Mouse (Mus musculus) urinary bladder, postnatal 4 days (tissue): ENCODE measurements around the gene Emilin3.

Experiments used
- DNase-seq, 2 experiments: peaks; one replicate each; pipeline ENCODE4 v3.0.0; 2021 to 2022; ENCODE audit warnings: low spot score in 2 of 2

Gene Emilin3

GRCm38 (mm10) chr2:160916714-160917113 lies 4.6 kb upstream of the Emilin3 start:
- DNase-seq: no peak

GRCm38 (mm10) chr2:160915821-160916610 lies 3.9 kb upstream of the Emilin3 start:
- DNase-seq: no peak

DNA sequence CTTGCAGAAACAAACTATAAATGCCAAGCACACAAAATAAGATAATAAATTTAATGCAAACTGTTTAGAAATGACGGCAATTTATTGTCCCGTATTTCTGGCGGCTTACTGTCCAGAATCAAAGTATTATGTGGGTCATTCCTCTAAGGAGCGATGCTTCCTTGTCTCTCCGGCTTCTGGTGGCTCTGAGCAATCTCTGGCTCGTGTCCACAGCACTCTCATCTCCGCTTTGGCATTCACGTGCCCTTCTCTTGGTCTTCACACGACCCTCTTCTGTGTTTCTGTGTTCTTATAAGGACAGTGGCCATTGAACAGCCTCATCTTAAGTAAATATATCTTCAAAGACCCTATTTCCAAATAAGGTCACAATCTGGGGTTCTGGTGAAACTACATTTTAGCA lies 2.5 kb upstream of the Emilin3 start:
- DNase-seq: no peak

- DNase-seq: no peak
These were observed 448 bp downstream of the Emilin3 start for GRCm38 (mm10) chr2:160911558-160912201.

DNA sequence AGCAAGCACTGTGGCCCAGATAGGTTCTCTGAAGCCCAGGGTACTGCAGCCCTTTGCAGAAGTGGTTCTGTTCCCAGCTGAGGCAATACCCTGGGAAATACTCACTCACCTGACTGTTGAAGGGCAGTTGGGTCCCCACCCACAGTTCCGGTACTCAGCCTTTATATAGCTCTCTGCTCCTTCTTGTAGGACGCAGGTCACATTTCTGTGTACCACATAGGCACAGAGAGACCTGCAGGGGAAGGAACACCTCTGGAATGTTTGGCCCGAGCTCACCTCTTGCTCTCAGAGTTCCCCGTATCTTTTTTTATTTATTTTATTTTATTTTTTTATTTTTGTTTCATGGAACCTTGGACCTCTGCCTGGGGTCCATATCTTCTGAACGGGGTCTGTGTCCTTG lies 1.5 kb downstream of the Emilin3 start:
- no peak for DNase-seq

DNA sequence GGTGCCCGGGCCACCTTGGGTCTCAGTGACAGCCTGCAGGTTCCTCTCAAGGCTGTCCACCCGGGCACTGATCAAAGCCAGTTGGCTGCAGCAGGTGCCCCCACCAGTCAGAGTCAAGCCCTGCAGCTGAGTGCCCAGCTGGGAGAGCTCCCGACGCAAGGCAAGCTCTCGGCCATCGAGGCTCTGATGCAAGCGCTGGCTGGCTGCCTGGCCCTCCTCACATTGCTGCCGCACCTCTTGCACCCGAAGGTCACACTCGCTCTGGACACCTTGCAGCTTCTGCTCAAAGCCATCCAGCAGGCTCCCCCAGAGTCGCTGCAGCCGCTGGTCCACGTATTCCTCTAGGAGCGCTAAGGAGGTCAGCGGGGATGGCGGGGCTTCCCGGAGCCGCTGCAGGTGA lies 3.5 kb downstream of the Emilin3 start:
- no peak for DNase-seq

- no peak for DNase-seq
These were observed 6.0 kb downstream of the Emilin3 start for GRCm38 (mm10) chr2:160906101-160906500.

DNA sequence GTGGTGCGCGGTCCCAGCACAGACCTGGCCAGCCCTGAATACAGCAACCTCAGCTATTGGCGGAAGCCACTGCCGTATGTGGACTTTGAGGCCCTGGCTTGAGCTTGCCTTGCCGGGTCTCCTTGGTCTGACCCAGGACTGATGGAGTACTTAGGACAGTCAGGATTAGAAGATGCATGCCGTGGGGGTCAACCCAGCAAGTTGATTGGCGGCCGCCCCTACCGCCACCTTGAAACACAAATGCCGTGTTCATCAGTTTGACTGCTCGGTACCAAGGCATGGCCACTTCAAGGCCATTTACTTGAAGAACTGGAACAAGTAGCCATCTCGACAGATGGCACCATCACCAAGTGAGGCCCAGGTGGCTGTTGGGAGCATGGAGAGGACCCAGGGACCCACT lies 6.8 kb downstream of the Emilin3 start:
- DNase-seq: no peak

- DNase-seq: peak in 1 of 2 experiments; percentile 57
These were observed 10.3 kb downstream of the Emilin3 start for GRCm38 (mm10) chr2:160901656-160902412.

DNA sequence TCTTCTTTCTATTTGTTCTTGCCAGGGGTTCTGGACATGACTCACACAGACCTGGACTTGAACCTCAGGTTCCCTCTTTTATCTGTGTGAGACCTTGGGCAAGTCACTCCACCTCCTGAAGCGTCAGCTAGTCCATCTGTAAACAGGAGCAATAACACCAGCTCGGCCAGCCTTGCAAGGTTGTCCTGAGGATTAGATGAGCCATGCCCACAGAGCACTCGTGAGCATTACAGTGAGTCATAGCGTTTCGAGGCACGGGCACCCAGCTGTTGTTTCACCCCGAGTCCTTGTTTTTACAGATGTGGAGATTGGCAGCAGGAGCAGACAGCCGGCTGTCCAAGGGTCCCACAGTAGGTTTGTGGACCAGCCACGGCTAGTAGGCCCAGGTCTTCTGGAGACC lies 20.4 kb downstream of the Emilin3 start:
- no peak for DNase-seq

GRCm38 (mm10) chr2:160891045-160891444 lies 21.1 kb downstream of the Emilin3 start:
- no peak for DNase-seq

- no peak for DNase-seq
These were observed 24.3 kb downstream of the Emilin3 start for GRCm38 (mm10) chr2:160887859-160888258.

DNA sequence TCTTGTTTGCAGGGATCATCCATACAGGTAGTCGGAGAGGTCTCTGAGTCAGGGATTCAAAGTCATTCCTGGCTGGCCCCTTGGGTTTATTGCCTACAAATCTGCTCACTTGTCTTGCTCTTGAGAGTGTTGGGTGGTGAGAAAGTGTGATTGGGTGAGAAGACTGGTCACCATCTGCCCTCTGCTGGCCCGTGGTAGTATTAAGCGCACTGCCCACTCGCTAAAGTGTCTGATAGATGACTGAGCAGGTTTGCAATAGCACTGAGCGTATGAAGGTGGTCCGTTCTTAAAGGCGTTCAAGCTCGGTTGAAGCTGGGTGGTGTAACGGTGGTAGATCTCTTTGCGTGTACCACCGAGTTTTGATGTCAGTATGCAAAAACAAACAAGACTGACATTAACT lies 24.8 kb downstream of the Emilin3 start:
- peak in 1 of 2 experiments; percentile 70 for DNase-seq

- DNase-seq: no peak
These were observed 25.9 kb downstream of the Emilin3 start for GRCm38 (mm10) chr2:160886221-160886620.

DNA sequence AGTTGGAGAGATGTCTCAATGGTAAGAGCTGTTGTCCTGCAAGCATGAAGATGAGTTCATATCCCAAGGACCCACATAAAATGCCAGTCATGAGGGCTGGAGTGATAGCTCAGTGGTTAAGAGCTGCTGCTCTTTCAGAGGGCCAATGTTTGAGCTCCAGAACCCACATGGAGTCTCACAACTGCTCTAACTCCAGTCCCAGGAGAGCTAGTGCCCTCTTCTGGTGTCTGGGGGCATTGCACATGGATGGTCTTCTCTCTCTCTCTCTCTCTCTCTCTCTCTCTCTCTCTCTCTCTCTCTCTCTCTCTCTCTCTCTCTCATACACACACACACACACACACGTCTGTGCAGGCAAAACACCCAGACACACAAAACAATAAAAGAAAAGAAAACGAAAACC lies 27.3 kb downstream of the Emilin3 start:
- DNase-seq: no peak

GRCm38 (mm10) chr2:160883912-160884311 lies 28.2 kb downstream of the Emilin3 start:
- no peak for DNase-seq

DNA sequence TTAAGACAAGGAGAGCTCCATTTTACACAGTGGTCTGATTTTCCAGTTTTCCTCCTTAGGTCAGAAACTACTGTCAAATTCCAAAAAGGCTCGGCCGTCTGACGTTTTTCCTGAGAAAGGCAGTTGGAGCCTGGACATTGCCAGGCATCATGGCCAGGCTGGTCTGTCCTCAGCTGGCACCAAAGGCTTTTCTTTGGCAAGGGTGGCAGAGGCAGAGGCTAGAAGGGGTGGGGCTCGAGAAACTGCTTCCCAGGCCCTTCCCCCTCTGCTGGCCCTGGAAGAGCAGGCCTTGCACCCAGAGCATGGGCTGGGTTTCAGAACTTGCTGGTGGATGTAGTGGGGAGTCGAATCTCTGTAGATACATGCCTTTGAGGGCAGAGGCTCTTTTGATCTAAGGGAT lies 29.7 kb downstream of the Emilin3 start:
- DNase-seq: no peak

DNA sequence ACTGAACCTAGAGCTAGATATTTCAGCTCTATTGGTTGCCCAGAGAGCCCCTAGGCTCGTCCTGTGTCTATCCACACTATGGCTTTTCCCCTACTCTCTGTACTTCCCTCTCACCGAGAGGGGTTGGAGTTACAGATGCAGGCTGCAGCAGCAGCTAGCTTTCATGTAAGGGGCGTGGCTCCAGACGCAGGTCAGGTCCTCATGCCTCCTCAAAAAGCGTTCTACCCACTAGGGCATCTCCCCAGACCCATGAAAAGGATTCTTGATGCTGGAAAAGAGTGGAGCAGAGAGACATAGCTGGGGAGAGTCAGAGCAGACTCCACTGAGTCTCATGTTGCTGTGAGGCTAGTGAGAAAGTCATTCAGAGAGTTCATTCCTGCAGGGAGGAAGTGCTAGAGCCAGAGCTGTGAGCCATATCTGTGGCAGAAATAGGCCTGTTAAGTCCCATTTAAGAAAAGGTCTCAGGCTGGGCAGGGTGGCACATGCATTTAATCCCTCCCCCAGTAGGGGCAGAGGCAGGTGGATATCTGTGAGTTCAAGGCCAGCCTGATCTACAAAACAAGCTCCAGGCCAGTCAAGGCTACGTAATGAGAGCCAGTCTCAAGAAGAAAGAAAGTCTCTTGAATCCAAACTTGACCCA lies 30.5 kb downstream of the Emilin3 start:
- no peak for DNase-seq

DNA sequence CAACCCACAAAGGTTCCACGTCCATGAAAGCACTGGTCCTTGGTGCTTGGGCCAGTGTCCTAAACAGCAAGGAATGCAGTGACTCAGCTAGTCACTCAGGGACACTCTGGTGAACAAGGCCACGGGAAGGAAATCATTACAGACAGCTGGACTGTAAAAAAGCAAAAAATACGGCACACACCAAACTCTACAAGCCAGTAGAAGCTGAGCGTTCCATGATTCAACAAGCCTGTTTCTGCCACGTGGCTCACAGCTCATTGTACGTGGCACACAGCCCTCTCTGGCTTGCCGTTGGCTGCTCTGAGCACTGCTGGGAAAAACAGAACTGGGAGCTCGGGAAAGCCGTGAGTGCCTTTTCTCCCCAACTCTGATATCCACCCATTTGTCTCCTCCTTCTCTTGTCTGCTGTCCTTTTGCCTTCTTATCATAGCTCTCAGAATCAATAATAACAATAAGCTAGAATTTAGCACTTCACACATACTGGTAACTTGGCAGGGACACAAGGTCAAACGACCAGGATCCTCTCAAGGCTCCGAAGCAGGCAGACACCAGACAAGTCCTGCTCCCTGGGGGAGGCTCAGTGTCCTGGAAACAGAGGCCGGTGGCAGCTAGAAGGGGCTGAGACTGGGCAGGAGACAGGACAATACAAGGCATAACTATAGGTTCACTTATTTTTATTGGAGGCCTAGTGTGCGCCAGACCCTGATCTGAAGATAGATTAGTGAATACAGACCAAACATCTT lies 31.5 kb downstream of the Emilin3 start, which contains the start of gene Lpin3:
Gene Lpin3 (plus strand): TSS at position 218 of the 743 bp plus-strand sequence.
- DNase-seq: no peak

DNA sequence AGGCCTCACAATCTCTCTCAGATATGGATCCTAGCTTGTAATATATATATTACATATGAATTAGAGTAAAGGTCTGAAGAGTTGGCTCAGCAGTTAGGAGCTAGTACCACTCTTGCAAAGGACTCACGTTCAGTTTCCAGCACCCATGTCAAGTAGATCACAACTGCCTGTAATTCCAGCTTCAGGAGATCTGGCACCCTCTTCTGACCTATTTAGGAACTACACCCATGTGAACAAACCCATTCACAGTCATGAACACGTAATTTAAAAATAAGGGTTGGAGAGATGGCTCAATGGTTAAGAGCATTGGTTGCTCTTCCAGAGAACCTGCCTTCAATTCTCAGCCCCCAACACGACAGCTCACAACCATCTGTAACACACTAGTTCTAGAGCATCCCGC lies 36.0 kb downstream of the Emilin3 start:
- no peak for DNase-seq

GRCm38 (mm10) chr2:160874231-160874877 lies 37.8 kb downstream of the Emilin3 start:
- DNase-seq: no peak
